Mouse (Mus musculus) bone marrow, adult 2 months (tissue): Measurements from ENCODE around the gene Git2. TPM values are rescaled to one million over a fixed set of nuclear protein-coding genes. Genes with fewer than 3 reads are reported as not detected.

ENCODE experiments used
- H3K27ac ChIP-seq: fragments of 200-500 bp; 2 replicates; pipeline ENCODE4 v1.5.1; 2012; ENCODE audit warnings: low read depth, mild to moderate bottlenecking, control low read depth, inconsistent platforms, low read length; ENCODE audit not compliant: control insufficient read depth, poor library complexity, insufficient read depth
- H3K4me1 ChIP-seq: fragments of 200-500 bp; 2 replicates; pipeline ENCODE4 v1.6.1; 2011; ENCODE audit warnings: low read length; ENCODE audit not compliant: control insufficient read depth, insufficient read depth
- H3K4me3 ChIP-seq: fragments of 200-500 bp; replicated peaks from 2 replicates; pipeline ENCODE3; 2011; ENCODE audit warnings: mild to moderate bottlenecking, low read depth, low read length, control low read depth; ENCODE audit not compliant: control insufficient read depth
- CTCF ChIP-seq: fragments of 200-500 bp; IDR thresholded peaks from 2 replicates; pipeline ENCODE4 v1.5.1; 2011; ENCODE audit warnings: low read length, control low read depth; ENCODE audit not compliant: control insufficient read depth, insufficient read depth
- POLR2A ChIP-seq: fragments of 200-500 bp; IDR thresholded peaks from 2 replicates; pipeline ENCODE4 v1.6.1; 2011; ENCODE audit warnings: low read depth, mild to moderate bottlenecking, control low read depth, low read length, borderline replicate concordance; ENCODE audit not compliant: control insufficient read depth
- WGBS: fragments of 180-500 bp; shearing (Covaris S2); methylation state at CpG from one replicate; pipeline ENCODE4 v1.1.7; 2018; 5-methylcytosine and 5-hydroxymethylcytosine counted together
- polyA plus RNA-seq: library from polyadenylated mRNA; stranded (reverse); fragments of >200 nt; gene quantifications from 2 replicates; pipeline ENCODE4 v1.2.4, GENCODE M21; 2011; ENCODE audit warnings: low replicate concordance; ENCODE audit not compliant: missing spikeins, insufficient read depth, insufficient read length

Gene Git2
- polyA plus RNA-seq, 1 experiment = 52.4 TPM

- 81% methylated on average over 13 of the region's 13 CpGs for WGBS
- Histone ChIP-seq H3K4me1 (peaks cover 7% of the 10 kb centered on the region), H3K27ac (no peak overlapping the region), H3K4me3 (no peak overlapping the region)
- TF ChIP-seq POLR2A (no peak), CTCF (no peak)
Observed at GRCm38 (mm10) chr5:114688703-114689102, 86.6 kb downstream of the Git2 start.

- TF ChIP-seq CTCF (no peak), POLR2A (no peak)
- Histone ChIP-seq H3K27ac (no peak overlapping the region), H3K4me1 (peaks cover 8% of the 10 kb centered on the region), H3K4me3 (no peak overlapping the region)
Observed at GRCm38 (mm10) chr5:114687901-114688300, 87.4 kb downstream of the Git2 start.

- Histone ChIP-seq H3K27ac (no peak overlapping the region), H3K4me3 (no peak overlapping the region), H3K4me1 (peaks cover 9% of the 10 kb centered on the region)
- 84% methylated on average over 7 of the region's 7 CpGs for WGBS
- no peak for TF ChIP-seq CTCF
- no peak for TF ChIP-seq POLR2A
Observed at GRCm38 (mm10) chr5:114686726-114687210, 88.5 kb downstream of the Git2 start.

GRCm38 (mm10) chr5:114685986-114686385, 89.3 kb downstream of the Git2 start:
- 83% methylated on average over 5 of the region's 5 CpGs for WGBS
- no peak overlapping the region for H3K27ac ChIP-seq
- TF ChIP-seq POLR2A = no peak
- TF ChIP-seq CTCF = no peak
- no peak overlapping the region for H3K4me3 ChIP-seq
- H3K4me1 ChIP-seq = peaks cover 6% of the 10 kb centered on the region

- Histone ChIP-seq H3K4me1 (peaks cover 5% of the 10 kb centered on the region), H3K4me3 (no peak overlapping the region), H3K27ac (peak overlapping the region; percentile 14)
- no peak for TF ChIP-seq CTCF
- TF ChIP-seq POLR2A = no peak
- WGBS = 37% methylated on average over 8 of the region's 8 CpGs
Observed at GRCm38 (mm10) chr5:114681717-114682116, 93.6 kb downstream of the Git2 start.

- WGBS = 14% methylated on average over 19 of the region's 19 CpGs
- H3K4me3 ChIP-seq = no peak overlapping the region
Observed at GRCm38 (mm10) chr5:114680676-114681285, 94.5 kb downstream of the Git2 start.

GRCm38 (mm10) chr5:114679841-114680591, 95.3 kb downstream of the Git2 start:
- no peak overlapping the region for H3K4me3 ChIP-seq
- H3K27ac ChIP-seq = peak overlapping the region; percentile 32
- WGBS = 39% methylated on average over 17 of the region's 17 CpGs
- peaks cover 3% of the 10 kb centered on the region; the same call in 1 of the 2 replicates for H3K4me1 ChIP-seq
- TF ChIP-seq CTCF (no peak), POLR2A (no peak)

More at GRCm38 (mm10) chr5:114680676-114681285, 94.5 kb downstream of the Git2 start:
- Histone ChIP-seq H3K27ac (peak overlapping the region; percentile 32), H3K4me1 (peaks cover 5% of the 10 kb centered on the region)
- no peak for TF ChIP-seq POLR2A
- no peak for TF ChIP-seq CTCF

Other genes with a start within 250 kb of the Git2 start
- gene Fam222a, start 207.5 kb downstream of the Git2 start, polyA plus RNA-seq = 0.92 TPM in 1 of 2 replicates, not detected in the other
- 1.3 and 5.0 TPM in 2 replicates for gene Trpv4, start 117.1 kb downstream of the Git2 start, polyA plus RNA-seq
- 28.3 and 33.5 TPM in 2 replicates for gene Gltp, start 84.5 kb downstream of the Git2 start, polyA plus RNA-seq
- 15.5 and 23.5 TPM in 2 replicates for gene Tchp, start 67.8 kb downstream of the Git2 start, polyA plus RNA-seq
- gene Ankrd13a, start 840 bp downstream of the Git2 start, polyA plus RNA-seq = 60.5 and 99.2 TPM in 2 replicates
- 16.9 and 25.3 TPM in 2 replicates for gene 1500011B03Rik, start 48.0 kb upstream of the Git2 start, polyA plus RNA-seq
- not detected in 2 replicates for gene 4930519G04Rik, start 78.1 kb upstream of the Git2 start, polyA plus RNA-seq
- gene Gm9936, start 83.2 kb upstream of the Git2 start, polyA plus RNA-seq = not detected in 2 replicates
- gene Oasl2, start 121.4 kb upstream of the Git2 start, polyA plus RNA-seq = 37.0 and 44.3 TPM in 2 replicates
- gene Oasl1, start 147.7 kb upstream of the Git2 start, polyA plus RNA-seq = 8.7 and 13.5 TPM in 2 replicates
- 9.7 and 15.9 TPM in 2 replicates for gene 2210016L21Rik, start 166.6 kb upstream of the Git2 start, polyA plus RNA-seq
- not detected in 2 replicates for gene Hnf1a, start 195.6 kb upstream of the Git2 start, polyA plus RNA-seq
- gene Sppl3, start 235.6 kb upstream of the Git2 start, polyA plus RNA-seq = 33.9 and 44.8 TPM in 2 replicates